Mouse (Mus musculus) ovary, postnatal 36 days (tissue): ENCODE measurements around the gene Ak6.

Source experiments
- DNase-seq: peaks from one replicate; pipeline ENCODE4 v3.0.0; 2022; ENCODE audit warnings: low spot score, mixed read lengths

Gene Ak6

DNA sequence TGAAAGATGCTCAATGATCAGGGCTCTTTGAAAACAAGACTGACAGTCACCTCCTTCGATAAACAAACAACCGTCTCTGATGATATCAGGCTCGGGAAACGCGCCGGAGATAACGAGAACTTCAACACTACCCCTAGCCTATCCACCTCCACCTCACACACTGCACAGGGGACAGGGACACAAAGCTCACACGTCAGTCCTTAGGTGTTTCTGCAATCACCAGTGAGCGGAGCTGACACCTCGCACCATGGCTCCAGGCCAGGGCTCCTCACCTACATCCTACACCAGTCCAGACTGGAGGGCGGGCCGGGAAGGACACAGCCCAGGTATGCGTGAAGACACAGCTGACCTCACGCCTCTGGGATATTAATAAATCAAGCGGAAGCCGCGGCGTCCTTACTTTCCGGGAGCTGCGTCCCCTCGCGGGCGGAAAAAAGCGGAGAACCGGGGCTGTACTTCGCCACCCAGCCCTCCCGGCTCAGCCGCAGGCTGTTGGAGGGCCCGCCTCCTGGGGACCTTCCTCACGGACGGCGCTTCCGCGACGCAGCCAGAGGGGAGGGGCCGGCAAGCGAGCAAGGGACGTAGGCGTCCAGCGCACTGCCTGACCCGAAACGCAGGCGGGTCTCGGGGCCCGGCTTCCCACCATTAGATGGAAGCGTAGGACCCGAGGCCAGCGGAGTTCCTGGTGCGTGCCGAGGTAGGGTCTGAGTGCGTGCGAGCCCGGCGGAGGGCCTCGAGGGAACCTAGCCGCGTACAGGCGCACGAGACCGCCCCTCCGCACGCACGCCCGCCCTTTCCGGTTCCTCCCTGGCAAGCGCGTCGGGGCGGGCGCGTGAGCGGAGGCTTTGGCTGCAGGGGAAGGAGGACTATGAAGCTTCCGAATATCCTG, at the start of gene Ak6, which contains the start of gene Rad17:
Gene Ak6 (plus strand): TSS at position 430 of the 889 bp plus-strand sequence.
Gene Rad17 (minus strand): TSS at position 502 of the 889 bp plus-strand sequence.
- peak; percentile 95 for DNase-seq

DNA sequence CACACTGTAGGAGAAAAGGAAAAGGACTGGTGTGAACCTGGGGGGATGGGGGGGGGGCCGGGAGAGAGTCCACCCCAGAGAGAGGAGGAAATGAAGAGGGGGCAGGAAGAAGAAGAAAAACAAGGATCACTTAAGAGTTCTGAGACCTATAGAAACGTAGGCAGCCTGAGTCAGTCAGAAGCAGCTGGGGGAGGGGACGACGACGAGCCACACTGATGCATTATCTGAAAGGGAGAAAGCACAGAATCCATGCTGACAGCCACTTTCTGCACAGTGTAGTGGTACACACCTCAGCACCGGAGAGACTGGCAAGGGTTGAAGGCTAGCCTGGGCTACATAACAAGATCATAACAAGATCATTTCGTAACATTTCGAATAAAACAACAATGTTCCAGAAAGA, 49.7 kb upstream of the Ak6 start:
- no peak for DNase-seq

DNA sequence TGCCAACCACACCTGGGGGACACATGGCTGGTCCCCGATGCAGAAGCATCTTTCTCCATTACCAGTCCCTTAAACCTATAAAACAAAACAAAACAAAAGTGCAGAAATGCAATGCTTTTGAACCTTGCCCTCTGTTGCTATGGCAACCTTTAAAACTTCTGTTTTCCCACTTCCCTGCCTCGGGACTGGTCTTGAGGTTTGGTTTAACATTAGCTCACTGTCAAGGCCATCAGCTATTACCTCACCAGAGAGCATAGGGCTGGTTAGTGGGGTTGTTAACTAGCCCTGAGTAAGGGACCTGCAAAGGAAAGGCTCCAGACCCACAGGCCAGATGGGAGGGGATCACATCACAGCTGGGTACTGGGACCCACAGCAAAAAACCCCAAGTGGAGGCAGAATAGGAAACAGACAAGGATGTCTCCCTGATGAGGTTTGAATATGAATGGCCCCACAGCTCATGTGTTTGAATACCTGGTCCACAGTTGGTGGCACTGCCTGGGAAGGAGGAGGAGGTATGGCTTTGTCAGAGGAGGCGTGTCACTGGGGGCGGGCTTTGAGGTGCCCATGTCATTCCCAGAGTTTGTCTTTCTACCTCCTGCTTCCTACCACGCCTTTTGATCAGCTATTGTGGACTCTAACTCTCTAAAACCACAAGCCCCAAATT, 48.4 kb upstream of the Ak6 start:
- DNase-seq, result no peak

DNA sequence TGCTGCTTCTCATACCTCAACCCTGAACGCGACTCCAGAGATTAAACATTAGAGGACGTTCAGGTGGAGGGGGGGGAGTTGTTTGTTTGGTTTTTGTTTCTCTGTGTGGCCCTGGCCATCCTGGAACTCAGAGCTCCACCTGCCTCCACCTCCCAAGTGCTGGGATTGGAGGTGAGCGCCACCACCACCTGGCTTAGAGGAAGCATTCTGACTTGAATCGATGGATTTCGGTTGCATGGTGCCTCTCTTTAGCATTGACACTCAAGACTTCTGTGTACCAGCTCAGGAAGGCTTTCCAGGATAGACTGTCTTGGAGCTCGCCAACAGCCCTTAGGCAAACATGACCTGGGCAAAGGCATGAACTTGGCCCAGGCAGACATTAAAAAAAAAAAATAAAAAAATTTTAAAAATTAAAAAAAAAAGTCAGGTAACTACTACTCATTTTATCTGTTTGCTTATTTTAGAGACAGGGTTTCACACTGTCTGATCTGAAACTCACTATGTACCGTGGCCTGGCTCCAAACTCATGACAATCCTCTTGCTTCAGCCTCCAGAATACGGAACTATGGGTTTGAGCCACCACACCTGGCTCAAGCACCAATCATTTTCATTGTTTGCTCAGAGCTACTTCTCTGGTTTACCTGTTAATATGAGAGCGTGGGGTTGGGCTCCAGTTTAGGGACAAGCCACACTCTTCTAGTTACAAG, 47.6 kb upstream of the Ak6 start:
- DNase-seq, result no peak

DNA sequence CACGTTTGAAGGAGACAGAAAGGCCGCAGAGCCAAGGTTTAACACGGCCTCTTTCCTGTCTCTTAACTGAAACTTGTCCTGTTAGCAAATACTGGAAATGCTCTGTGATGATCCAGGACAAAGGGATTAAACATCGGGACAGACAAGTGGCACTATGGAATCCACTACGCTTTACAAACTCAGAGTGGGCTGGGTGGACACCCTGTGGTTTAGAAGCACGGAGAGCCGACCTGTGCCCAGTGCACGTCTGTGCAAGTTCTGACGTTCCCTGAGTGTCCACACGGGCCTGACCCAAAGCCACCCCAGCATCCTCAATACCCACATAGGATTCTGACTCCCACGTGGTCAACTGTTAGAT, 47.1 kb upstream of the Ak6 start:
- no peak for DNase-seq

DNA sequence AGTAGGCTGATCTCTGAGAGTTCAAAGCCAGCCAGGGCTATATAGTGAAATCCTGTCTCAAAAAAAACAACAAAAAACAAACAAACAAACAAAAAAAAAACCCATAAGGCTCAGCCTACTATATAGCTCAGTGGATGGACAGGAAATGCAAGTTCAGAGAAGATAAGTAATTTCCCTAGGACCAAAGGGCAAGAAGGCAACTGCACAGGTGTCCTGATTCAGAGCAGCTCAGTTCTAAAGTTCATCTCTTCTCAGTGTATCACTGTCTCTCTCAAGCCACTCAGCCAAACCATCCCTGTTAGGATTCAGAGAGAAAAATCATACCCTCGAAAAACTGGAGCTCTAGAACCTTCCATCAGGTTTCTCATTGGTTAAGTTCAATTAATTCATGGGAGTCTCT, 44.9 kb upstream of the Ak6 start:
- no peak for DNase-seq

DNA sequence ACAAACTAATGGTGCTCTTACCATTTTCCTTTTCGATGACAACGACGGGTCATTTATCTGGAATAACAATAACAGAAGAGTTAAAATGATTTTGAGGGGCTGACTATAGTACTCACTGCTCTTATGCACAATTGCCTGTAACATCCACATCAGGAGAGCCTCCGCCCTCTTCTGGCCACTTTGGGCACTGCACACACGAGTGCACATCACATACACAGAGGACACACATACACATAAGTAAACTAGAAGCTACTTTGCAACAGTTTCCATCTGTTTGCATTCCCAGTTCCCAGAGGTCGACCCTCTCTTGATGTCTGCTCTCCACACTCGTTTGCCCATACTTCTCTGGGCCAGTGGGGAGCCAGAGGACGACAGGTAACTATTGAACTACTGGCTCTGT, 43.0 kb upstream of the Ak6 start:
- DNase-seq, result no peak

DNA sequence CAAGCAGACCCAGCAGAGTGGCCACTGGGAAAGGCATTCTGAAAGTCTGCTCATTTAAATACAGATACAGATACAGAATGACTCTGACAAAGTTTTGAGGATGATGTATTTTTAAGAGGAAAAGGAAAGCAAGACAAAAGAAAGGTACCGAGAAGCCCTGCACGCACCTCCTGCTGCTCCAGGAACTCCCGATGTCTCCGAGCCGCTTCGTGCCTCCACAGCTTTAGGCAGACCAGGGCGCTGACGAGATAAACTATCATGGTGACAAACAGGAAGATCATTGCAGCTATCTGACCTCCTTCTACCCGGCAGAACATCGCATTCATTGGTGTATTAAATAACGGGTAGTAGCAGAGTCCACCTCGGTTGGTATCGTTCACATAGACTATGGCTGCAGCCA, 39.5 kb upstream of the Ak6 start:
- DNase-seq, result no peak

DNA sequence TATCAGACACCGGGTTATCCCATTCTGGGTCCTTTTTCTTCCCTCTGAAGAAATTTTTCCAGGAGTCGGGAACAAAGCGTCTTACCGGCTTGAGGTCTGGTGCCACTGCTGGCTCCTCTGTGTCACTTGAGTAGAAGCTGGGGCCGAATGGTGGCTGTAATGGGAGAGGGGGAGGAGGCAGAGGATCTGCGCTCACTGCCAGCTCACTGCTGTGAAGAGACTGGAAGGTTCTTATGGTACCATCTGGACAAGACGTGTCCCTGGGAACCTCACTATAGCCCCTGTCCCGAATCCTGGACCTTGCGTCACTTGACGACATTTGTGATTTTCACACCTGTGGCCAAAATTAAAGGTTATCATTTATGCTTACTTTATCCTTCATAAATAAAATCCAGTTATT, 38.5 kb upstream of the Ak6 start:
- no peak for DNase-seq

DNA sequence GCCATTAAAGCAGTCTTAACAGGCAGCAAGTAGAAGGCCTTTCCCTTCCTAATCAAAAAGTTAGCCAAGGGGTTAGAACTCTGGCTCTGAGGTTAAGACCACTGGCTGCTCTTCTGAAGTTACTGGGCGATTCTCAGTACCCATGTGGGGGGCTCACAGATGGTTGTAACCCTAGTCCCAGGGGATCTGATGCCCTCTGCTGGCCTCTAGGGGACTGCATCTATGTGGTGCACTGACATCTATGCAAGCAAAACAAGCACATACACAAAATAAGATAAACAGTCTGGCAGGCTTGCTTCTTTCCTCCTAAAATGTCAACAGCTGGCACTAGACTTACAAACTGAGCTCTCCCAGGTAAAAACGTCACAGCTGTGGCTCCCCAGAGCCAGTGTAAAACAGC, 37.9 kb upstream of the Ak6 start:
- no peak for DNase-seq

DNA sequence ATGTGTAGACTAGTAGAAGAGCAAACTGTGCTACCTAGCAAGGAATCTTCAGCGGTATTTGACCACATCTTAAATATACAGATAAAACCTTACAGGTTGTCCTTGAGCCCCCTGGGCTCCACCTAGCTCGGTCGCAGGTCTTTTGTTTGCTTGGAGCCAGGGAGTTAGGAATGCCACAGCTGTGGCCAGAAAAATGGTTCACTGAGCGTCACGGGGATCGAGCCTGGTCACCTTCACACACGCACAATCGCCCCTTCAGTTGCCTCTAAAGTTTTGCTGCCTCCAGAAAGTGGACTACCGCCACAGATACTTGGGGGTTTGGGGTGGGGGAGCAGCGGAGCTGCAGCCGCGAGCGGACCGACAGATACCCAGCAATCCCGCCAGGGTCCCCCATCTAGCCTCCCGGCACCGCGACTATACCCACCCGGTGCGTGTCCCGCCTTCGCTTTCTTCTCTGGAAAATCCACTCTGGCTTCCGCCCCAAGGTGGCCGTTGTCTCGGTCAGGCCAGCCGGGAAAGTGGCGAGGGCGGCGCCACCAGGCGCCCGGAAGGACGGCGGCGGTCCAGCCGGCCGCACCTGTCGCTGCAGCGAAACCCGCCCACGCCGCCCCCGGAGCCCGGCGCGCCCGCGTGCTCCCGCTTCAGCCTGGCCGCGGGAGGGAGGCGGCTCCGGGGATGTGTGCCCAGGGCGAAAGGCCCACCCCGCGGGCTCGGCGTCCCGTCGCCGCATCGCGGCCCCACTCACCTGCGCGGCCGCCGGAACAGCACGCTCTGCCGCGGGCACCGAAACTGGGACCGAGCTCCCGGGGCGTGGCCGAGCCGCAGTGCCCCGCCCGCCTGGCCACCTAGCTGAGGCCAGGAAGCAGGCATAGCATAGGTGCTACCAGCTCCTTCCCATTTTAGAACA, 34.3 kb upstream of the Ak6 start, which contains the start of gene Marveld2:
Gene Marveld2 (minus strand): TSS at position 791 of the 907 bp plus-strand sequence.
- peak; percentile 51 for DNase-seq

DNA sequence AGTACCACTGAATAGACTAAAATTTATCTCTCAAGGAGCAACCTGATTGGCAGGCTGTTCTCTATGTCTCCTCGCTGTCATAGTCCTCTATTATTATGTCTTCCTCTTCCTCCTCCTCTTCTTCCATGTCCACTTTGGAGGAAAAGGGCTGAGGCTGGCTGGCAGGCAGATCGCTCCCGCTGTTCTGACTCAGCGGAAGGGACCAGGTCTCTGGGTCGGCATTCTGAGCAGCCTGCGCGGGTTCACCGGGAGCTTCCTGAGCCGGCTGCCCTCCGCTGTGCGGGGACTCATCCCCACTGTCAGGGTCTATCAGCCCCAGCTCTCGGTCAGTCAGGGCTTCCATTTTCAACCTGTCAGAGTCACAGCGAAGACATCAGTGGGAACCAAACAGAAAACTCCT, 33.2 kb upstream of the Ak6 start:
- no peak for DNase-seq

DNA sequence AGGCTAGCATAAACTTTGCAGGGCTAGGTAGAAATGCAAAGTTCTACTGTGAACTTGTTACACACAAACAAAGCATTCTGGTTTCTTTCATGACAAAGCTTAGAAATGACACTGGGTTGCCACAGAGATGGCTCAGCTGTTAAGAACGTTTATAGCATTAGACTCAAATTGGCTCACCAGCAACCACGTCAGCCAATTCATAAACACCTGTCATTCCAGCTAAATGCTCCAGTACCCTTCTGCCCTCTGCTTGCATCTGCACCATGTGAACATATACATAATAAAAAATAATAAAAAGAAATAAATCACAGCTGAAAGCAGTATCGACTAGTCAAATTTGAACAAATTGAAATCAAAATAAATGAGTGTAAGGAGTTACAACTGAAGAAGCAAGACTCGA, 28.5 kb upstream of the Ak6 start:
- DNase-seq, result no peak

DNA sequence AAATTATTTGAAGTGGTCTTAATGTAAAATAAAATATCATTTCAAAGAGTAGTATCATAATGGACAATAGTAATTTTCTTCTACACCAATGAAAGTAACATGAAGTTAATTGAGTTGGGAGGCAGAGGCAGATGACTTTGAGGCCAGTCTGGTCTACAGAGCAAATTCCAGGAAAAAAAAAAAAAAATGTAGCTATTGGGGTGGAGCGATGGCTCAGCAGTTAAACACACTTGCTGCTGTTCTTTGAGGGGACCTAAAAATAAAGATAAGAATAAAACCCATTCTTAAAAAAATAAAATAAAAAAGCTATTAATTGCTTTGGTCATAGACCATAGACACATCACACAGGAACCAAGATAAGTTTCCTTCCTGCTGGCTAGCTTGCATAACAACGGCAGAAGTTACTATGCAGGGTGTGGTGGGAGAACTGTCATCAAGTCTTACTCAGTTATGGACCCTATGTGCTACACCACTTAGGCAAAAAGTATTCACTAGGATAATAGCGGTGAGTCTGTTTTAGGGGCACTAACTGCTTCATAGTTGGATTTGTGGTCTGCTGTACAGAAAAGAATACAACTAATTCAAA, 16.6 kb upstream of the Ak6 start:
- no peak for DNase-seq

DNA sequence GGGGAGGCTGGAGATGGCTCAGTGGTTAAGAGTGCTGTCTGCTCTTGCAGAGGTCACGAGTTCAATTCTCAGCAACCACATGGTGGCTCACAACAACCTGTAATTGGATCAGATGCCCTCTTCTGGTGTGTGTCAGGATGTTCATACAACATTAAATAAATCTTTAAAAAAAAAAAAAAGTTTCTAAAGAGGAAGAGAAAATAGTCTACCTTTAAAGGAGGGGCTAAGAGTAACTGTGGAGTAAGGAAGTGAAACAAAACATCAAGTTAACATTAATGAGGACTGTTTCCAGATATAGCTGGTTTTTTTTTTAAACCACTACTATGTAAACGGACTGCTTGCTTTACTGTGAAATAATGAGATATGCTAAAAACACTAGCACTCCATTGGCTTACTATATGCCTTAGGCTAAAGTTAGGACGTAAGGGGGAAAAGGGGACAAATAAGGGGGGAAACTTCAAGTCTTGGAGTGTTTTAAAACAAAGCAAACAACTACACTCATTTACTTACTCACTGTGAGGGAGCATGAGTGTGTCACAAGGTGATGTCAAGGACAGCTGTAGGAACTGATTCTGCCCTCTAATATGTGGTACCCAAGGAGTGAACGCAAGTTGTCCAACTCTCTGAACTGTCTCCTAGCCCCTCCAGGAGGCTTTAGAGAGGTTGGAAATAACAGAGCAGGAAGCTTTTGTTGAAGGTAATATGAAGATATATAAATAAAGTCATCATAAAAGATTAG, 8.1 kb upstream of the Ak6 start:
- DNase-seq, result no peak

DNA sequence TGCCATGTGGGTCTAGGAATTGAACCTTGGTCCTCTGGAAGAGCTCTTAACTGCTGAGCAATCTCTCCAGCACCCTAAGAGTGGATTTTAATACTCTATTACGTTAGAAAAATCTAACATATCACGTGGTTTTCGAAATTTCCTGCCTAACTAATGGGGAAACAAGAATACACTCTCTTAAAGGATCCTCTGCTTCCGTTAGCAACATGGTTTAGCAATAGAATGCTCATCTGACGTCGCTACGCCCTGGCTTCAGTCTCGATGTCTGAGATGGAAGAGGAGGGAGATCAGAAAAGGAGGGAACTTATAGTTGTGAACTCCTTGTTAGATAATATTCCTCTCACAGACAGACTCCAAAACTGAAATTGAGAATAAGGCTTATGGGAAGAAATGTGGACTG, 2.6 kb upstream of the Ak6 start:
- no peak for DNase-seq

DNA sequence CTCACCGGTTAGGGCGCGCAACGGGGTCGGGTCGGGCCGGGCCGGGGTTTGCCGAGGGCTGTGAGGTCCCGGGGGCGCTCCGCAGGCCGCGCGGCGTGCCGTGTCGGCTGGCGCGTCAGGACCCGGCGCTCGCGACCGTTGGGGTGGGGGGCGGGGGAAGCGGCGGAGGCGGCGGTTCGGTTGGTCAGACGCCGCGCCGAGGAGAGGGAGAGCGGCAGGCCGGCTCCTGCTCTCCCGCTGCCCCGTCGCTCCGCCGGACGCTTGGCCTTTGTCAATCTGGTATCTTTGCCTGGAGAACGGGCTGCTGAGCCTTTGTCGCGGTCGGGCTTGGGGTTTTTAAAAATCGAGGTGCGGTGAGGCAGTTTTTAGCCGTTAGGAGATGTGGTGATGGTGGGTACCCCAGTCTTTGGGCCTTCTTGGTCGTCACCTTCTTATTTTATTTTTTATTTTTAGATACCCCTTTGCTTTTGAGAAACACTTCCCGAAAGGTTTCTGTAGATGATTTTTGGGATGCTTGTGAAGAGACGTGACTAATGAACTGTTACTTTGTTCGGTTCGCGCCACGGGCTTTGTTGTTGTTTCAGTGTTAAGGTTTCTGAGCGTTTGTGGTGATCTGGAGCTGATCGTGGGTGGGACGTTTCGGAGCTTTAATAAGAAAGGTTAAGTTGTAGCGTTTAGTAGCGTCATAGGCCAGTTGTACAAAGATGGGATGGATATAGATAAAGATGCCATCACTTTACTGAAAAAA, 834 bp downstream of the Ak6 start, which contains the start of gene Taf9:
Gene Taf9 (plus strand): TSS at position 141 of the 748 bp plus-strand sequence.
- no peak for DNase-seq

DNA sequence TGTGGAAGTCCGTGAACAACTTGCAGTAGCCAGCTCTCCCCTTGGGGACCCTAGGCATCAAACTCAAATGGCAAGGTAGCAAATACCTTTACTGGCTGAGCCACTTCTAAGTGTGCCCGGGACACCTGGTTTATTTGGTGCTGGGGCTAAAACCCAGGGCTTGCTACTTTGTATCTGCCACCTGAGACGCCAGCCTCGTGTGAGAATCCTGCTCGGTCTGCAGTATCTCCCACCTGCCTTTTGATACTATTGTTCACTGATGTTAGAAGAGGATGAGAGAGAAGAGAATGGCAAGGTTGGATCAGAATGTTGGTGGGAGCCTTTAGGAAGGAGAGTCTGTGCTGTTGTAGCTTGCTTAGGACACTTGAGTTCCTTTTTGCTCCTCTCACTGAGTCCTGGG, 7.3 kb downstream of the Ak6 start:
- DNase-seq, result no peak

DNA sequence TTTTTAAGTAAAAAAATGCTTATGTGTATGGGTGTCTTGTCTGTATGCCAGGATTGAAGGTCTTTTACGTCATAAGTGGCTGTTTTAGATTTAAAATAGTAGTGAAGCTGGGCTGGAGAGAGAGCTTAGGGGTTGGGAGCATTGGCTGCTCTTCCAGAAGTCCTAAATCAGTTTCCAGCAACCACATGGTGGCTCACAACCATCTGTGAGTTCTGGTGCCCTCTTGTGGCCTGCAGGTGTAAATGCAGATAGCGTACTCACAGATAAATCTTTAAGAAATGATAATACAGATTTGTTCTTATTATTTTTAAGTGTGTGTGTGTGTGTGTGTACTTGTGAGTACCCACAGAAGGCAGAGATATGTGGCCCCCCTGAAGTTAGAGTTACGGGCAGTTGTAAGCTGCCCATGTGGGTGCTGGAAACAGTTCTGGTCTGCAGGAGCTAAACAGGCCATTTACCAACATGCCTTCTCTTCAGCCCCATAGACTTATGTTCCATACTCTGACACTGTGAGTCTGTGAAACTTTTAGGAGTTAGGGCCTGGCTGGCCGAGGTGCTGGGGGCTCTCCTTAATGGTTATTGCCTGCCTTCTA, 9.2 kb downstream of the Ak6 start:
- DNase-seq, result peak; percentile 19
